13 mouse cellular contexts compared by ENCODE assay signal in genomic region chr3:97755411-97755810, GRCm38 (mm10).
"Had no signal": no experiment of that assay in that cellular context is flagged by ENCODE, and none has a peak within 500 bp of the region (broad histone marks: within the 10 kb centered on the region; RNA-seq: fewer than 3 reads in every experiment).

No protein-coding gene starts in this region.

- H3K27me3 ChIP-seq: liver, embryonic 12.5 days; lung, embryonic 15.5 days; megakaryocyte, embryonic 14.5 days; midbrain, embryonic 15.5 days; neural tube, embryonic 12.5 days had no signal

- DNase-seq: lung, postnatal 14 days; thymus, adult 2 months; thymus, postnatal 25 days had no signal

- H3K9me3 ChIP-seq: limb, embryonic 10.5 days; liver, embryonic 12.5 days; lung, embryonic 15.5 days; megakaryocyte, embryonic 14.5 days; midbrain, embryonic 15.5 days; neural tube, embryonic 12.5 days had no signal

- H3K4me3 ChIP-seq: layer of hippocampus, adult 2 months; limb, embryonic 10.5 days; liver, embryonic 12.5 days; lung, embryonic 15.5 days; megakaryocyte, embryonic 14.5 days; midbrain, embryonic 15.5 days; neural tube, embryonic 12.5 days had no signal

- H3K4me2 ChIP-seq: liver, embryonic 12.5 days; lung, embryonic 15.5 days; midbrain, embryonic 11.5 days; midbrain, embryonic 15.5 days; neural tube, embryonic 12.5 days had no signal

- H3K4me1 ChIP-seq: liver, embryonic 12.5 days; lung, embryonic 15.5 days; megakaryocyte, embryonic 14.5 days; midbrain, embryonic 15.5 days; neural tube, embryonic 12.5 days had no signal

- H3K9ac ChIP-seq: liver, embryonic 12.5 days; lung, embryonic 15.5 days; midbrain, embryonic 15.5 days; neural tube, embryonic 12.5 days had no signal

- H3K27ac ChIP-seq: hindbrain, postnatal 0 days; layer of hippocampus, adult 2 months; limb, embryonic 10.5 days; liver, embryonic 12.5 days; lung, embryonic 15.5 days; macrophage; midbrain, embryonic 15.5 days; neural tube, embryonic 12.5 days had no signal

- ATAC-seq: hindbrain, postnatal 0 days; liver, embryonic 12.5 days; midbrain, embryonic 15.5 days had no signal
